Mouse (Mus musculus): ENCODE data around the gene Ecsit. TPM values are rescaled to one million over a fixed set of nuclear protein-coding genes. Genes with fewer than 3 reads are reported as not detected.

Ecsit gene
- total RNA-seq (2021) (100 to 1,000 TPM in 1 of 2 experiments, 10 to 100 TPM in 1; 92.5 to 106 TPM), polyA plus RNA-seq (2012; rRNA removed) (166 and 169 TPM in 2 replicates)
- long read RNA-seq, transcript Ecsit-201 (9 exons, 1,673 nt), result major isoform, 25 of 115 reads
- long read RNA-seq, transcript Ecsit-204 (9 exons, 1,676 nt), result minor isoform, 18 of 115 reads
- long read RNA-seq, partial matches to known transcripts, result 50 of 115 reads
- long read RNA-seq, other reads (novel, unspliced or antisense), result 19 of 115 reads

DNA sequence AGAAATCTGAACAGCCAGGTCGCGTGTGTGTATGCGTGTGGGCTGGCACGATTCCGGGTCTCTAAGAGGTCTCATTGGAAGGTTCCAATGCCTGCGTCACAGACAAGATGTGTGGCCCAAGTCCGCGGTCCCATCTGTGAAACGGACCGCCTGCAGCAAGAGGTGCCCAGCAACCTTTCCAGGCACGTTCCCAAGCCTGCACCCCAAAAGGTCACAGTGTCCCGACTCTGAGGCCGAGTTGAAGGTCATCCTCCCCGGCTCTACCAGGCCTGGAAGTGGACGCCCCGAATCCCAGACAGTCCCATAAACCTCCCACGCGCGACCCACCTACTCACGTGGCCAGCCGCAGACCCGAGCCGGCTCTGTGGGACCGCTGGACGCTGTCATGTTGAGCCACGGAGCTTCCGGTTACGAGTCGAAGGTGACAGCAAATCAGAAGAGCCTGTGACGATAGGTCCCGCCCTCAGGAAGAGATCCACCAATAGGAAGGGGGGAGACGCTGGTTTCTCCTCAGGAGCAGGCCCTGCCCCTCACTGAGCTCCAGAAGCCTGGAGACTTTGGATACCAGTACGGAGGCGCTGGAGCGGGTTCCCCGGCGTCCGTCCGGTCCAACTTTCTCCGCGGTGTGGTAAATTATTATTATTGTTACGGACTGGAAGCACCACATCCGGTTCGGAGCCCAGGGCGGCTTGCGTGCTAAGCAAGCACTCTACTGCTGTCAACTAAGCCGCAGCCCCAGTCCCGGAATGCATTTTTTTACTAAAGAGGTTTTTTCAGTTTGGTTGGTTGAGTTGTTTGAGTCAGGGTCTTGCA is at the start of gene Ecsit:
Gene Ecsit (minus strand): TSS at position 417 of the 813 bp plus-strand sequence.
- WGBS, result under 1% methylated on average over 48 of the region's 48 CpGs
- H3K27me3 ChIP-seq (ENCODE audit: control insufficient read depth, insufficient read depth, low read length), result no peaks in the 10 kb centered on the region
- H3K27ac ChIP-seq, result peak within 1 kb of the TSS; percentile 92
- TF ChIP-seq EP300 (IDR thresholded peaks at IDR 0.05; ENCODE audit: insufficient read depth, low read depth, low read length) (peak; percentile 43; the same call in 1 of the 2 replicates), CTCF (IDR thresholded peaks at IDR 0.05) (no peak), POLR2A (IDR thresholded peaks at IDR 0.05; ENCODE audit: insufficient read depth, low read depth, low read length) (peak; percentile 96)
- peak within 1 kb of the TSS; percentile 71 for H3K4me3 ChIP-seq
- peak; percentile 91 to 95 for DNase-seq
- H3K79me2 ChIP-seq (replicated peaks; ENCODE audit: control insufficient read depth, insufficient read depth, low read length), result no peaks in the 10 kb centered on the region
- intact Hi-C loops (cut with DNase I), result loop anchor here (2.0 kb wide), 1 partner anchor 14 kb away; the partner anchor contains the start of genes Gm49318 and Zfp653
- H3K36me3 ChIP-seq (ENCODE audit: control insufficient read depth, insufficient read depth, low read length), result no peaks in the 10 kb centered on the region
- H3K4me1 ChIP-seq (ENCODE audit: control insufficient read depth, insufficient read depth, low read length), result peaks cover 1% of the 10 kb centered on the region; the same call in 1 of the 2 replicates
- peak within 1 kb of the TSS; percentile 89 for H3K9ac ChIP-seq (ENCODE audit: low read depth, low read length)

DNA sequence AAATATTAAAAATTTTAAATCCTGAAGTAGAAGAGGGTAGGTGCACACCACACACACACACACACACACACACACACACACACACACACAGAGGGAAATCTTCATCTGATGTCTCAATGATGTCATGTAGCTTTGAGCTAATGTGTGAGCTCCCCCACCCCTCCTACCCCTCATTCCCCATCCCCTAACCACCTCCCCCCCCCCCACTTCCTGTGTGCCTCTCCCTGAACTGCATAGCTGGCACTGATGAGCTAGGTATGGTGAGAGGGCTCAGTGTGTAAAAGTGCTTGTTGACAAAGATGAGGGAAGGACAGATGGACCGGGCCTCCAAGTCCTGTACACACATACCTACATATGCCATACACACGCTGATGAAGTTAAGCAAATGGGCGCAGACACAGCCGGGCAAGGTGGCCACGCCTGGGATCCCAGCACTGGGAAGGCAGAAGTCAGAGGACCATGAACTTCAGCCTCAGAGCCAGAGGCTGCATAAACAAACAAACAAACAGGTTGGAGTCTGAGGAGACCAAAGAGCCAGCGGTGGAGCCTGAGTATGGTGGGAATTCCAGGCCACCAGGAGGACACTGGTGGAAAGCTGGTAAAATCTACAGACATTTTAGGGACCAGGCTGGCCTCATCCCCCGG is 49.1 kb upstream of the Ecsit start:
- TF ChIP-seq POLR2A (IDR thresholded peaks at IDR 0.05; ENCODE audit: insufficient read depth, low read depth, low read length) (no peak), EP300 (IDR thresholded peaks at IDR 0.05; ENCODE audit: insufficient read depth, low read depth, low read length) (no peak), CTCF (IDR thresholded peaks at IDR 0.05) (no peak)
- WGBS, result 88% methylated on average over 7 of the region's 7 CpGs
- Histone ChIP-seq H3K9ac (ENCODE audit: low read depth, low read length) (no peak overlapping the region), H3K27ac (no peak overlapping the region), H3K79me2 (replicated peaks; ENCODE audit: control insufficient read depth, insufficient read depth, low read length) (no peaks in the 10 kb centered on the region), H3K4me3 (no peak overlapping the region), H3K36me3 (ENCODE audit: control insufficient read depth, insufficient read depth, low read length) (no peaks in the 10 kb centered on the region), H3K27me3 (ENCODE audit: control insufficient read depth, insufficient read depth, low read length) (no peaks in the 10 kb centered on the region; the same call in 1 of the 2 replicates), H3K4me1 (ENCODE audit: control insufficient read depth, insufficient read depth, low read length) (peaks cover 2% of the 10 kb centered on the region; the same call in 1 of the 2 replicates)
- no peak for DNase-seq
- intact Hi-C loops (cut with DNase I), result no loop called here

DNA sequence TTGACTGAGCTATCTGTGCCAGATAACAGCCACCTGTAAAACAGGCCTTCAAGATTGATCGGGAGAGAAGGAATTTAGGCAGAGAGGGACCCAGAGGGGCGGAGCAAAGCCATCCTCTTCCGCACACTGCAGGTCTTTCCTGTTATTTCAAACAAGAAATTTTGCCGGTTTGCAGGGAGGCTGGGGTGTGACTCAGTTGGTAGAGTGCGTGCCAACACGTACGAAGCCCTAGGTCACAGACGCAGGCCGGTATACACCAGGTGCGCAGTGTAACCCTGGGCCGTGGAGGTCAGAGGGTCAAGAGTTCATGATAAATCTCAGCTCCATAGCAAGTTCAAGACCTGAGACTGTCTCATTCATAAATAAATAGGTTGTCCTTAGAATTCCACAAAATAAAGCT is 47.0 kb upstream of the Ecsit start:
- Histone ChIP-seq H3K4me1 (ENCODE audit: control insufficient read depth, insufficient read depth, low read length) (peaks cover 2% of the 10 kb centered on the region; the same call in 1 of the 2 replicates), H3K36me3 (ENCODE audit: control insufficient read depth, insufficient read depth, low read length) (no peaks in the 10 kb centered on the region), H3K4me3 (no peak overlapping the region), H3K79me2 (replicated peaks; ENCODE audit: control insufficient read depth, insufficient read depth, low read length) (no peaks in the 10 kb centered on the region), H3K27me3 (ENCODE audit: control insufficient read depth, insufficient read depth, low read length) (no peaks in the 10 kb centered on the region; the same call in 1 of the 2 replicates), H3K9ac (ENCODE audit: low read depth, low read length) (no peak overlapping the region), H3K27ac (no peak overlapping the region)
- intact Hi-C loops (cut with DNase I), result no loop called here
- 53% methylated on average over 11 of the region's 11 CpGs for WGBS
- TF ChIP-seq EP300 (IDR thresholded peaks at IDR 0.05; ENCODE audit: insufficient read depth, low read depth, low read length) (no peak), CTCF (IDR thresholded peaks at IDR 0.05) (no peak), POLR2A (IDR thresholded peaks at IDR 0.05; ENCODE audit: insufficient read depth, low read depth, low read length) (no peak)
- DNase-seq, result no peak

DNA sequence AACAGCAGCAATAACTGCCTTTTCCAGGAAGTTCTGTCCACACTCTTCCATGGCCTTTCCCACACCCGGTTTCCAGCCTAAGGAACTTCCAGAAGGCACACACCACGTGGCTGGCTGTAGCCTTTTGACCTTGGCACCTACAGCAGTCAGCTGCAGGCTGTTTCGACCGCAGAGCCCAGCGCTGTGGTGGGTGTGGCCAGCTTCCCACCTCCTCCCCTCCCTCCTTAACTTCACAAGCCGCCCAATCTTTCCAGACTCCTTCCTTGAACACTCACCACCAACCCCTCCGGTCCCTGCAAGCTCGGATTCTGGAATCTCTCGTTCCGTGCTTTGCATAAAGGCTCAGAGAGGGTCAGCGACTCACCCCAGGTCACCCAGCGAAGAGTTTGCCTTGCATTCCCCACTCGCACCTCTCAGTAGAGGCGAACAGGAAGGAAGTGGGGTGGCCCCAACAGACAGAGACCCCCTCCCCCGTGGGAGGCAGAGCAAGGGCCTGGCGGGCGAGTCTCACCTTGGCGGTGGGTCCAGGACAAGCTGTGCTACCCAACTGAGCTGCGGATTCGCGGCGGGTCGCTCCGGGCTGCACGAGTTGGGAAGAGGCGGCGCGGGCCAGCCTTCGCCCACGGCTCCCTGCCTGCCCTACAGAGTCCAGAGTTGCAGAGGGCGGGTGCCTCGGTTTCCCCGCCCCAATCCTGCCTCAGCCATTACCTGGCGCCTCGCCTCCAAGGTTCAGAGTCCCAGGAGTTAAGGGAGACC is 46.2 kb upstream of the Ecsit start:
- peak overlapping the region; percentile 26; the same call in 1 of the 2 replicates for H3K9ac ChIP-seq (ENCODE audit: low read depth, low read length)
- peak overlapping the region; percentile 9; the same call in 1 of the 2 replicates for H3K4me3 ChIP-seq
- H3K27ac ChIP-seq, result no peak overlapping the region
- no peaks in the 10 kb centered on the region for H3K79me2 ChIP-seq (replicated peaks; ENCODE audit: control insufficient read depth, insufficient read depth, low read length)
- no peaks in the 10 kb centered on the region; the same call in 1 of the 2 replicates for H3K27me3 ChIP-seq (ENCODE audit: control insufficient read depth, insufficient read depth, low read length)
- H3K4me1 ChIP-seq (ENCODE audit: control insufficient read depth, insufficient read depth, low read length), result peaks cover 2% of the 10 kb centered on the region; the same call in 1 of the 2 replicates
- H3K36me3 ChIP-seq (ENCODE audit: control insufficient read depth, insufficient read depth, low read length), result no peaks in the 10 kb centered on the region
- WGBS, result 5% methylated on average over 35 of the region's 35 CpGs
- peak; percentile 41 to 67 for DNase-seq
- intact Hi-C loops (cut with DNase I), result no loop called here
- TF ChIP-seq CTCF (IDR thresholded peaks at IDR 0.05), result no peak
- no peak for TF ChIP-seq EP300 (IDR thresholded peaks at IDR 0.05; ENCODE audit: insufficient read depth, low read depth, low read length)
- no peak for TF ChIP-seq POLR2A (IDR thresholded peaks at IDR 0.05; ENCODE audit: insufficient read depth, low read depth, low read length)
